Mouse (Mus musculus) spleen, adult 2 months (tissue): Measurements from ENCODE around the gene Map4k2. TPM values are rescaled to one million over a fixed set of nuclear protein-coding genes. Genes with fewer than 3 reads are reported as not detected.

Experiments used
- DNase-seq, 2 experiments: peaks; one replicate each; pipeline versions ENCODE4 v3.0.0 to v3.0.0-alpha.2; 2012 to 2021; ENCODE audit warnings: low spot score in 2 of 2, low read depth in 1 of 2
- H3K27ac ChIP-seq: fragments of 200-500 bp; 2 replicates; pipeline ENCODE4 v1.5.1; 2012; ENCODE audit warnings: low read length, inconsistent platforms; ENCODE audit not compliant: insufficient read depth
- H3K27me3 ChIP-seq: fragments of 200-500 bp; 2 replicates; pipeline ENCODE4 v1.6.1; 2012; ENCODE audit warnings: mild to moderate bottlenecking, moderate library complexity, low read length, inconsistent platforms; ENCODE audit not compliant: control insufficient read depth, insufficient read depth
- H3K36me3 ChIP-seq: fragments of 200-500 bp; 2 replicates; pipeline ENCODE4 v1.6.1; 2012; ENCODE audit warnings: mild to moderate bottlenecking, low read length, inconsistent platforms; ENCODE audit not compliant: control insufficient read depth, insufficient read depth
- H3K4me1 ChIP-seq: fragments of 200-500 bp; 2 replicates; pipeline ENCODE4 v1.6.1; 2011; ENCODE audit warnings: inconsistent platforms; ENCODE audit not compliant: control insufficient read depth, insufficient read depth, insufficient read length
- H3K4me3 ChIP-seq: fragments of 200-500 bp; 2 replicates; pipeline ENCODE4 v1.5.1; 2011; ENCODE audit warnings: mild to moderate bottlenecking, inconsistent platforms; ENCODE audit not compliant: insufficient read depth, insufficient read length; ENCODE audit errors: extremely low read depth
- CTCF ChIP-seq: fragments of 200-500 bp; IDR thresholded peaks from 2 replicates; pipeline ENCODE4 v1.5.1; 2011; ENCODE audit warnings: mild to moderate bottlenecking, inconsistent platforms; ENCODE audit not compliant: insufficient read depth, insufficient read length, insufficient replicate concordance; ENCODE audit errors: extremely low read depth
- POLR2A ChIP-seq: fragments of 200-500 bp; IDR thresholded peaks from 2 replicates; pipeline ENCODE4 v1.6.1; 2011; ENCODE audit warnings: low read depth, low read length, inconsistent platforms
- WGBS: fragments of 180-500 bp; shearing (Covaris S2); methylation state at CpG from one replicate; pipeline ENCODE4 v1.1.7; 2018; 5-methylcytosine and 5-hydroxymethylcytosine counted together
- polyA plus RNA-seq: library from polyadenylated mRNA; depleted of rRNA; stranded (reverse); fragments of >200 nt; gene quantifications from 2 replicates; pipeline ENCODE4 v1.2.3, GENCODE M21; 2012

Gene Map4k2
- polyA plus RNA-seq, 1 experiment = 487 TPM

DNA sequence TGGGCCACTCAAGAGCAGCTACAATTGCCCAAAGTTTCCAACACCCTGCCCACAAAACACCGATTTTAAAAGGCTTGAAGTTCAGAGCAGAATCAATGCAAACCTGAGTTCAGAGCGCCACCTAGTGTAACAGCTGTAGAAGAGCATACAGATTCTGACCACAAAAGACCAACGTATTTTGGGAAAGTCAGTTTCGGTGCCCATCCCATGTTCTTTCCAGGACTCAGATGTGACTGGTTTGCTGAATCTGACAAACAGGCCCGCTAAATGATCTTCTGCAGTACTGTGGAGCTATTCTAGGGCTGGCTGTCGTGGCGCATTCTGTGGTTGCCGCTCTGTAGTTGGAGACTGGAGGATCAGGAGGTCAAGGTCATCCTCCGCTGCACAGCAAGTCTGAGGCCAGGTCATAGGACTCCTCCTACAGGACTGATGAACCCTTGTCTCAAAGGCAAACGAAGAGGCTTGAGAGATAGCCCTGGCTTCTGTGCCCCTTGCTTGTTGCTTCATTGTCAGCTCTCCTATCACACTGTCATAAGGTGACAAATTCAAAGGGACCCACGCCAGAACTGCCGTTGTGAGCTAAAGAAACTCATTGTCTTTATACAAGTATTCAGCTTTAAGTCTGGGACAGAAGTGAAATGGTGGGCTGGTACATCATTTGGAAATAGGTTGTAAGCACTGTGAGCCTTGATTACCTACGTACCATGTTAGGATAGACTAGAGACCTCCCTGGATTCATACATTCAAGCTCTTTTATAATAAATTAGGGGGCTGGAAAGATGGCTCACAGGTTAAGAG lies 9.0 kb upstream of the Map4k2 start:
- DNase-seq = peak; percentile 58 to 67

DNA sequence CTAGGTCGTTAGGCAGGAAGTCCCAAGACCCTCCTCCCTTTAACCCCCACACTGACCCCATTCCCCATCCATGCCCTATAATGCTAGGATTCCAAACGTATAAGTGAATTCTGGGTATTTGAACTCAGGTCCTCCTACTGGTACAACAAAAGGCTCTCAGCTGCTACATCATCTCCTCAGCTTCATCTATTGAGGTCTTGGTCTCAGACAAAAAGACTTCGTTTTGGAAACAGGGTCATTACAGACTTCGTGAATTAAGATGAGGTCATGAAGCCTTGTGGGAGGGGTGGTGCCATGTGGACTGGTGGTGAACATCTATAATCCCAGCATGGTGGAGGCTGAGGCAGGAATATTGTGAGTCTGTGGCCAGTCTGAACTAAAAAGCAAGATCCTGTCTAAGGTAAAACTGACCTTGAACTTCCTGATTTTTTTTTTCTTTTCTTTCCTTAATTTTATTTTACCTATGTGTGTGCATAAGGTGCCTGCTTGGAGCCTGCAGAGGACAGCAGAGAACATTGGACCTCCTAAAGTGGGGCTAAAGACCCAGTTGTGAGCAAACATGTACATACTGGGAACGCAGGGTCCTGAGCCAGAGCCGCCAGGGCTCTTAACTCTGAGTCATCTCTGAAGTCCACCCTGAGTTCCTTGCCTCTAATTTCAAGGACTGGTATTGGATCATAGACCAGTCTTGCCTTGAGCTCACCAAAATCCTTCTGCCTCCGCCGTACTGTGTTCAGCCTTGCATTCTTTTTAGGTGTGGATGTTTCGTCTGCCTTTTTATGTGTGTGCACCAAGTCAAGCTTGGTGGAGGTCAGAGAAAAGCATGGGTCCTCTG lies 7.0 kb upstream of the Map4k2 start:
- peak overlapping the region; percentile 50 for H3K27ac ChIP-seq
- H3K4me3 ChIP-seq = peak overlapping the region; percentile 25; the same call in 1 of the 2 replicates
- TF ChIP-seq POLR2A (no peak), CTCF (no peak)
- H3K36me3 ChIP-seq = peaks cover 6% of the 10 kb centered on the region
- 70% methylated on average over 9 of the region's 9 CpGs for WGBS
- no peak for DNase-seq
- H3K4me1 ChIP-seq = peaks cover 19% of the 10 kb centered on the region; the same call in 1 of the 2 replicates
- H3K27me3 ChIP-seq = no peaks in the 10 kb centered on the region

More for the DNA sequence above, 9.0 kb upstream of the Map4k2 start:
- no peak overlapping the region for H3K4me3 ChIP-seq
- TF ChIP-seq CTCF (peak; percentile 65; the same call in 1 of the 2 replicates), POLR2A (no peak)
- H3K4me1 ChIP-seq = peaks cover 19% of the 10 kb centered on the region; the same call in 1 of the 2 replicates
- WGBS = 23% methylated on average over 13 of the region's 13 CpGs
- peak overlapping the region; percentile 27; the same call in 1 of the 2 replicates for H3K27ac ChIP-seq
- no peaks in the 10 kb centered on the region for H3K27me3 ChIP-seq
- H3K36me3 ChIP-seq = no peaks in the 10 kb centered on the region

DNA sequence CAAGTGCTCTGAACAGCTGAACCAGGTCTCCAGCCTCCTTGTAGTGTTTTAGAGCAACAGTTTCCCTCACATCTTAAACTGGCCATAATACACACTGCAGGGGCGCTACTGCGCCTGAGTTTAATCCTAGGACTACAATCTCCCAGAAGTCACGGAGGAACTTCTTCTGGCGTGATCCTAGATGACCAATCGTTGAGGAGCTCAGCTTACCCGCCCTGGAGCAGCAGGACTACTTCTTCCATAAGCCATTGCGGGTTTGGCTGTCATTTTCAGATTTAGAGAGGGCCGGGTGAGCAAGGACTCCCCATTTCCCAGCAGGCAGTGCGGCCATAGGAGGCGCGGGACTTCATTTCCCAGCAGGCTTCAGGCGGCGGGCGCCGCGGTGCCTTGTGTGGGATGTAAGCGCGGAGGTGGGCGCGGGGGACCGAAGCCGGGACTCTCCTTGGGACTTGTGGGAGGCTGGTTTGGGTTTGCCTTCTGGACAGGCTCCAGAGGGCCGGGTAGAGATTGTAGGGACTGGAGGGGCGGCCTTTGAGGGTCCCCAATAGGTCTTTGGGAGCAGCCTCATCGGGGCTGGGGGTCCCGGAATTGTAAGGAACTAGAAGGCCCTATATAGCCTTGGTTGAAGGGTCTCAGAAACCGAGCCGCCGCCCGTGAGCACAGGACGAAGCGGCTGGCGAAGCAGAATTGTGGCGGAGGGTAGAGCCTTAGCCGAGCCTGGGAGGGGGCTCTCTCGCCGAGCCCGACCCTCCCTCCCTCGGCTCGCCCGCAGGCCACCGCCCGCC lies 6.1 kb upstream of the Map4k2 start, which contains the start of gene Men1:
TSS of gene Men1 (plus strand) at position 307 of the 785 bp plus-strand sequence.
- TF ChIP-seq CTCF (no peak), POLR2A (peak; percentile 10; the same call in 1 of the 2 replicates)
- Histone ChIP-seq H3K27me3 (no peaks in the 10 kb centered on the region), H3K4me1 (peaks cover 19% of the 10 kb centered on the region; the same call in 1 of the 2 replicates), H3K36me3 (peaks cover 6% of the 10 kb centered on the region), H3K27ac (peak within 1 kb of the TSS; percentile 50), H3K4me3 (peak within 1 kb of the TSS; percentile 69)
- WGBS = under 1% methylated on average over 40 of the region's 43 CpGs
- peak; percentile 79 to 91 for DNase-seq

DNA sequence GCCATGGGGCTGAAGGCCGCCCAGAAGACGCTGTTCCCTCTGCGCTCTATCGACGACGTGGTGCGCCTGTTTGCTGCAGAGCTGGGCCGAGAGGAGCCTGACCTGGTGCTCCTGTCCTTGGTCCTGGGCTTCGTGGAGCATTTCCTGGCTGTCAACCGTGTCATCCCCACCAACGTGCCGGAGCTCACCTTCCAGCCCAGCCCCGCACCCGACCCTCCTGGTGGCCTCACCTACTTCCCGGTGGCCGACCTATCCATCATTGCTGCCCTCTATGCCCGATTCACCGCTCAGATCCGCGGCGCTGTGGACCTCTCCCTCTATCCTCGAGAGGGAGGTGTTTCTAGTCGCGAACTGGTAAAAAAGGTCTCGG lies 5.5 kb upstream of the Map4k2 start:
- no peak for TF ChIP-seq POLR2A
- no peak for TF ChIP-seq CTCF
- H3K4me1 ChIP-seq = peaks cover 23% of the 10 kb centered on the region; the same call in 1 of the 2 replicates
- no peak for DNase-seq
- peak overlapping the region; percentile 69 for H3K4me3 ChIP-seq
- peaks cover 6% of the 10 kb centered on the region for H3K36me3 ChIP-seq
- no peaks in the 10 kb centered on the region for H3K27me3 ChIP-seq
- 2% methylated on average over 25 of the region's 25 CpGs for WGBS
- H3K27ac ChIP-seq = no peak overlapping the region

DNA sequence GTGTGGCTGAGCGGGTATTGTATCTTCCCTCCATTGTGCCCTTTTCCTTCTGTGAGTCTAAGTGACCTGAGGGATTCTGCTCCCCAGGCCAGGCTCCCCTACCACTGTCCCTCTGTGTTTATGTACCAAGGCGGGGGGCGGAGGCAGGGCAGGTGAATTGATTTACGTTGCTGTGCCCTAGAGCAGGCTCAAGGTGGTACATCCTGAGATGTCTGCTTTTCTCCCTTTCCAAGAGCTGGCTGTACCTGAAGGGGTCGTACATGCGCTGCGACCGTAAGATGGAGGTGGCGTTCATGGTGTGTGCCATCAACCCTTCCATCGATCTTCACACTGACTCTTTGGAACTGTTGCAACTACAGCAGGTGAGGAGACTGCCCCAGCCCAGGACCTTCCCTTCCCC lies 4.0 kb upstream of the Map4k2 start:
- Histone ChIP-seq H3K27me3 (no peaks in the 10 kb centered on the region), H3K4me1 (peaks cover 19% of the 10 kb centered on the region; the same call in 1 of the 2 replicates), H3K27ac (no peak overlapping the region), H3K36me3 (peaks cover 6% of the 10 kb centered on the region), H3K4me3 (no peak overlapping the region)
- 96% methylated on average over 10 of the region's 10 CpGs for WGBS
- no peak for TF ChIP-seq POLR2A
- no peak for TF ChIP-seq CTCF
- no peak for DNase-seq

DNA sequence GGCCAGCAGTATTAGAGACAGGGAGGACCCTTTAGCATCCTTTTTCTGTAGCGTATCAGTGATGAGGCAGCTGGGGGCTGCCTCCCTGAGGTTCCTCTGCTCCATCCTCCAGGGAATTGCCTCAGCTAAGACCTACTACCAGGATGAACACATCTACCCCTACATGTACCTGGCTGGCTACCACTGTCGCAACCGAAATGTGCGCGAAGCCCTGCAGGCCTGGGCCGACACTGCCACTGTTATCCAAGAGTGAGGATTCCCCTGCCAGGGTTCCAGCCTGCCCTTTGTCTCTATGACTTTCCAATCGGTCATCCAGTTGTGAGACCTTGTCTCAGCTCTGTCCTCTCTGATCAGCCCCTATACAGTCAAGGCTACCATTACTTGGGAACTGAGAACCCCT lies 2.8 kb upstream of the Map4k2 start:
- H3K27ac ChIP-seq = no peak overlapping the region
- no peak for DNase-seq
- WGBS = 92% methylated on average over 7 of the region's 7 CpGs
- H3K4me1 ChIP-seq = peaks cover 29% of the 10 kb centered on the region; the same call in 1 of the 2 replicates
- H3K27me3 ChIP-seq = no peaks in the 10 kb centered on the region
- TF ChIP-seq CTCF (no peak), POLR2A (no peak)
- H3K4me3 ChIP-seq = no peak overlapping the region
- H3K36me3 ChIP-seq = peaks cover 7% of the 10 kb centered on the region
